In the genomic region with DNA sequence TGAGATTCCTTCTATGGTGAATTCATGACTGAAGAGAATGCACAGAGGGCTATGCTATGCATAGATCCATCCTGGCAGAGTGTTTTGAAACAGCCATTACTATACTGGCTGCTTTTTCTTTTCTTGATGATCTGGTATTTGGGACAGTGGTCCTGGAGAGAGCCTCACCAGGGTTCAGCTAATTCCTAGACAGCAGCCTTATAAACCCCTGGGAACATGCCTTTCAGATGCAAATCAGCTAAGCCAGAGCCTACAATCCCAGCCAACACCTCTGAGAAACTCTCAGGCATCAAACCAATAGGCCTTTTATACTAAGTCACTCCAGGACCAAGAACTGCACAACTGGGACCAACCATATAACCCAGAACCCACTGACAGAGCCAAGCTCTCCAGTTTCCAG, we compare ENCODE assay signal across 22 mouse cellular contexts.
A peak's percentile ranks its signal among the peaks of the same experiment; 100 is the strongest.
DNase-seq lines count a peak whose midpoint lies in the region; ATAC-seq and TF ChIP-seq lines count a peak whose summit lies in the region.
"Had no signal": no experiment of that assay in that cellular context is flagged by ENCODE, and none has a peak within 500 bp of the region (broad histone marks: within the 10 kb centered on the region; RNA-seq: fewer than 3 reads in every experiment).

No protein-coding gene starts in this region.

- no peak overlapping the region for H3K9ac ChIP-seq in hindbrain, embryonic 14.5 days
- H3K9ac ChIP-seq in hindbrain, embryonic 13.5 days: no peak overlapping the region
- no peak overlapping the region for H3K9ac ChIP-seq in lung, embryonic 14.5 days
- H3K9ac ChIP-seq: heart, embryonic 15.5 days; intestine, embryonic 15.5 days had no signal

- H3K4me3 ChIP-seq in hindbrain, embryonic 14.5 days (replicated peaks; ENCODE audit: low read length): no peak overlapping the region
- H3K4me3 ChIP-seq in hindbrain, embryonic 13.5 days: no peak overlapping the region
- H3K4me3 ChIP-seq in lung, embryonic 14.5 days (ENCODE audit: low read depth, low read length): no peak overlapping the region
- H3K4me3 ChIP-seq: embryonic facial prominence, embryonic 10.5 days; erythroblast, embryonic 14.5 days; forebrain, embryonic 10.5 days; heart, adult 2 months; heart, embryonic 15.5 days; intestine, embryonic 15.5 days had no signal

- DNase-seq in hindbrain, embryonic 14.5 days (ENCODE audit: low spot score): no peak
- no peak for DNase-seq in lung, embryonic 14.5 days
- DNase-seq in lung, postnatal 25 days (ENCODE audit: low spot score): no peak
- peak; percentile 27 to 30 for DNase-seq in right cerebral cortex, postnatal 10 days (ENCODE audit: low spot score in 2 of 2)
- no peak for DNase-seq in right cerebral cortex, postnatal 36 days (ENCODE audit: low spot score in 2 of 2)
- DNase-seq in kidney, adult 9 months: no peak
- DNase-seq: adrenal gland, adult 2 months; adrenal gland, postnatal 25 days; cerebellum, postnatal 10 days; gastrocnemius, postnatal 10 days; heart, adult 2 months; heart, postnatal 14 days had no signal

- ATAC-seq in hindbrain, embryonic 14.5 days (ENCODE audit: low FRiP score): peak; percentile 43; the same call in 1 of the 2 replicates
- ATAC-seq in hindbrain, embryonic 13.5 days (ENCODE audit: low FRiP score): no peak
- no peak for ATAC-seq in lung, embryonic 14.5 days (ENCODE audit: insufficient read depth)
- ATAC-seq in megakaryocyte progenitor cell, adult 5-6 weeks (replicated peaks; ENCODE audit: poor library complexity): no peak
- ATAC-seq: forebrain, embryonic 16.5 days; intestine, embryonic 15.5 days; Patski had no signal

- no peaks in the 10 kb centered on the region for H3K9me3 ChIP-seq in hindbrain, embryonic 14.5 days (ENCODE audit: control insufficient read depth, low read length)
- H3K9me3 ChIP-seq in hindbrain, embryonic 13.5 days: no peaks in the 10 kb centered on the region
- no peaks in the 10 kb centered on the region for H3K9me3 ChIP-seq in lung, embryonic 14.5 days (ENCODE audit: low read depth, low read length)
- H3K9me3 ChIP-seq: embryonic facial prominence, embryonic 10.5 days; forebrain, embryonic 10.5 days; heart, embryonic 15.5 days; intestine, embryonic 15.5 days had no signal

- no peaks in the 10 kb centered on the region for H3K36me3 ChIP-seq in hindbrain, embryonic 14.5 days (replicated peaks; ENCODE audit: control insufficient read depth, insufficient read depth)
- no peaks in the 10 kb centered on the region for H3K36me3 ChIP-seq in hindbrain, embryonic 13.5 days
- H3K36me3 ChIP-seq in lung, embryonic 14.5 days (ENCODE audit: insufficient read depth): no peaks in the 10 kb centered on the region
- H3K36me3 ChIP-seq: embryonic facial prominence, embryonic 10.5 days; forebrain, embryonic 10.5 days; heart, embryonic 15.5 days; intestine, embryonic 15.5 days had no signal

- no peak overlapping the region for H3K27ac ChIP-seq in hindbrain, embryonic 14.5 days
- H3K27ac ChIP-seq in hindbrain, embryonic 13.5 days: no peak overlapping the region; the same call in 1 of the 2 replicates
- H3K27ac ChIP-seq in lung, embryonic 14.5 days (ENCODE audit: low read depth): peak overlapping the region; percentile 36; the same call in 1 of the 2 replicates
- H3K27ac ChIP-seq: embryonic facial prominence, embryonic 10.5 days; forebrain, embryonic 10.5 days; heart, adult 2 months; heart, embryonic 15.5 days; intestine, embryonic 15.5 days had no signal

- TF ChIP-seq CTCF in lung, embryonic 14.5 days (IDR thresholded peaks at IDR 0.05; ENCODE audit: low read depth): no peak

- no peak overlapping the region for H3K4me2 ChIP-seq in hindbrain, embryonic 14.5 days (replicated peaks)
- H3K4me2 ChIP-seq in hindbrain, embryonic 13.5 days: no peak overlapping the region
- H3K4me2 ChIP-seq in lung, embryonic 14.5 days: no peak overlapping the region
- H3K4me2 ChIP-seq: heart, embryonic 11.5 days; heart, embryonic 15.5 days; intestine, embryonic 15.5 days had no signal

- H3K27me3 ChIP-seq in hindbrain, embryonic 14.5 days (ENCODE audit: control insufficient read depth, insufficient read depth, low read length): no peaks in the 10 kb centered on the region
- H3K27me3 ChIP-seq in hindbrain, embryonic 13.5 days: no peaks in the 10 kb centered on the region
- no peaks in the 10 kb centered on the region for H3K27me3 ChIP-seq in lung, embryonic 14.5 days (ENCODE audit: insufficient read depth, low read length)
- H3K27me3 ChIP-seq: heart, embryonic 15.5 days; intestine, embryonic 15.5 days had no signal

- peaks cover 6% of the 10 kb centered on the region; the same call in 1 of the 2 replicates for H3K4me1 ChIP-seq in hindbrain, embryonic 14.5 days (replicated peaks; ENCODE audit: control insufficient read depth, insufficient read depth, low read length)
- H3K4me1 ChIP-seq in hindbrain, embryonic 13.5 days (replicated peaks): peaks cover 13% of the 10 kb centered on the region
- H3K4me1 ChIP-seq in lung, embryonic 14.5 days (ENCODE audit: insufficient read depth): peaks cover 17% of the 10 kb centered on the region
- H3K4me1 ChIP-seq: embryonic facial prominence, embryonic 10.5 days had no signal

Comparison
In these comparisons a context has a peak if more than half of its experiments do, and no peak if none do; other contexts are left out.
1. DNase-seq: peak in right cerebral cortex, postnatal 10 days (2 of 2); none in hindbrain, embryonic 14.5 days (single experiment), lung, embryonic 14.5 days (single experiment), lung, postnatal 25 days (single experiment), right cerebral cortex, postnatal 36 days (0 of 2) and kidney, adult 9 months (single experiment).